Mouse (Mus musculus) brain, embryonic 14.5 days (tissue): Measurements from ENCODE around the gene Slit3. TPM values are rescaled to one million over a fixed set of nuclear protein-coding genes. Genes with fewer than 3 reads are reported as not detected.

Experiments
- DNase-seq: peaks from one replicate; pipeline ENCODE4 v3.0.0-alpha.2; 2011; ENCODE audit warnings: low read depth
- CTCF ChIP-seq: fragments of 200-500 bp; IDR thresholded peaks from 2 replicates; pipeline ENCODE4 v1.5.1; 2012; ENCODE audit warnings: inconsistent platforms, mild to moderate bottlenecking, moderate library complexity, borderline replicate concordance; ENCODE audit not compliant: insufficient read depth, insufficient read length; ENCODE audit errors: extremely low read depth
- POLR2A ChIP-seq: fragments of 200-500 bp; IDR thresholded peaks from 2 replicates; pipeline ENCODE4 v1.6.1; 2012; ENCODE audit warnings: mild to moderate bottlenecking, inconsistent platforms, borderline replicate concordance; ENCODE audit not compliant: poor library complexity, insufficient read depth, insufficient read length, severe bottlenecking; ENCODE audit errors: extremely low read depth
- polyA plus RNA-seq: library from polyadenylated mRNA; depleted of rRNA; stranded (reverse); fragments of >200 nt; gene quantifications from 2 replicates; pipeline ENCODE4 v1.2.3, GENCODE M21; 2012

Slit3 gene
- polyA plus RNA-seq, 1 experiment: 9.3 TPM

DNA sequence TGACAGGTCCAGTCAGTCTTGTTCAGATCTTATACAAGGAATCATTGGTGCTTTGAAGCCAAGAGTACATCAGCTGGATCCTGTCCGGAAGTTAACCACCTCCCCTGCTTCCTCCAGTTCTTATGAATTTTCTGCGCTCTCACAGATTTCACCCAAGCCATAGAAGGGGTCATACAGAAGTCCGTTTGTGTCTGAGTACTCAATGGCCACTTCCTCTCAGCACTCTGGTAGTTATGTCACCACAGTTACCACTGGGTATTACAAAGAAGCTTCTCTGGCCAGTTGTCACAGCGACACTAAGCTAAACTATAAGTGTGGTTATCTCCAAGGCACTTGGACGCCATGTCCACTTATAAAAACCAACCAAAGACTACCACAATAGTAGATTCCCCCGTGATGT is 536.6 kb downstream of the Slit3 start:
- TF ChIP-seq CTCF (no peak), POLR2A (no peak)
- no peak for DNase-seq

DNA sequence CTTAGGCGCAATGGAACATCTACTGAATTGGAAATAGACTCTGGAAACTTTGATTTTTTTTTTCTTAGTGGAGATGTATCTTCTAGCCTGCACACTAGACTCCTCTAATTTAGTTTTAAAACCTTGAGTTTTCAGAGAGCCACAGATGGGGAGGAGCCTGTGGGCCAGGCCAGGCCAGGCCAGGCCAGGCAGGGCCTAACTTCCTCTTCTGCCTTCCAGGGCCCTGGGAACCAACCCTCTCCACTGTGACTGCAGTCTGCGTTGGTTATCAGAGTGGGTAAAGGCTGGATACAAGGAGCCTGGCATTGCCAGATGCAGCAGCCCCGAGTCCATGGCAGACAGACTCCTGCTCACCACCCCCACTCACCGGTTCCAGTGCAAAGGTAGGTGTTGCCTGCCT is 539.9 kb downstream of the Slit3 start:
- TF ChIP-seq CTCF (no peak), POLR2A (no peak)
- no peak for DNase-seq

DNA sequence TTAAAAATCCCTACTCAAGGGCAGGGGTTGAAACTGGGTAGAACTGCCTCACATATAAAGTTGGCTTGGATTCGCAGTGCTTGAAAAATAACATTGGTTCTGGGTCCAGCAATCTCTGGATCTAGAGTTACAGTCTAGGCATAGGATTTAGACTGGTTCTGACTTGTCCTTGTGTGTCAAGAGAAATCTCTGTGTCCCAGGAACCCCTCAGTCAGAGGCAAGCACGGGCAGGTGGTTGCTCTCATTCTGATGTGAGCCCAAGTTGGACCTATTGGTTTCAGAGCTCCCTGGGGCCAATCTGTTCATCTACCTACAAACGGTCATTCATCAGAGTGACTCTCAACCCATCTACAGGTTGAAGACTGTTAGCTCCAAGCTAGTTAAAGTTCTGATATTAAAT is 541.9 kb downstream of the Slit3 start:
- TF ChIP-seq POLR2A (no peak), CTCF (no peak)
- no peak for DNase-seq

DNA sequence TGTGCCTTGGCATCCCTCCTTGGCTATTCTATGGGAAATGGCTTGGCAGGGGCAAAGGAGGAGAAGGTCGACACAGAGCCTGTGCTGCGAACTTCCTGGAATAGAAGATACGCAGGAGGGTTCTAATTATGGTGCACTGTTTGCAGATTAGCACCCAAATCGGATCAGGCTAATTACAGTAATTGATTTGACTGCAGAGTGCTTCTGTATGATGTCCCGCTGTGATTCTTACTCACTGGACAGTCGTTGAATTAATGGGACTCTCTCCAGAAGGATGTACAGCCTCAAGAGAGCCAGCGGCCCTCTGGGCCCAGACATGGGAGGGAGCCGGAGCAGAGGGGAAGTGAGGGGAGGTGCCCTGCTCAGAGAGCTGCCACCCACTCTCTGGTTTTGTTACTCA is 542.6 kb downstream of the Slit3 start:
- DNase-seq: peak; percentile 53
- TF ChIP-seq CTCF (no peak), POLR2A (no peak)

DNA sequence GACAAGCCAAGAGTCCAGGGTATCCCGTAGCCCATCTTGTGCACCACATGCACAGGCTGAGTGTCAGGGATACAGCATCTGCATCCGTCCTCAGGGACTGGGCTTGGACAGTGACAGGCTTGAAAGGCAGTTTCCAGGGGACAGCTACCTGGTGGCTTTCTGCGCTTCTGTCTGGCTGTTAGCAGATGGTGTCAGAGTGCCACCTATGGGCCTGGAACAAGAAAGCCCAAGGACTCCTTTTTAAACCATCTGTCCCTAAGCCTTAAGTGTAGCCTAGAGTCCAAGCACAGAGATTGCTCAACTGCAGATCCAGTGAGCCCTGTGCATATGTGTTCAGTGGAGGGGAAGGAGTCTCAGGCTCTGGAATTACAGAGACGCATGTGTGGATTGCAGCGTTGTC is 544.0 kb downstream of the Slit3 start:
- TF ChIP-seq POLR2A (no peak), CTCF (peak; percentile 83)
- peak; percentile 85 for DNase-seq

DNA sequence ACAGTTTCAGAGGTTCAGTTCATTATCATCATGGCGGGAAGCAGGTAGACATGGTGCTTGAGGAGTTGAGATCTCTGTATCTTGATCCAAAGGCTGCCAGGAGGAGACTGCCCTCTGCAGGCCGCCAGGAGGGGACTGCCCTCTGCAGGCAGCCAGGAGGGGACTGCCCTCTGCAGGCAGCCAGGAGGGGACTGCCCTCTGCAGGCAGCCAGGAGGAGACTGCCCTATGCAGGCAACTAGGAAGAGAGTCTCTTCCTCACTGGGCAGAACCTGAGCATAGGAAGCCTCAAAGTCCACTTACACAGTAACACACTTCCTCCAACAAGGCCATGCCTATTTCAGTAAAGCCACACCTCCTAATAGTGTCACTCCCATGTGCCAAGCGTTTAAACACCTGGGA is 546.4 kb downstream of the Slit3 start:
- peak; percentile 41 for DNase-seq

DNA sequence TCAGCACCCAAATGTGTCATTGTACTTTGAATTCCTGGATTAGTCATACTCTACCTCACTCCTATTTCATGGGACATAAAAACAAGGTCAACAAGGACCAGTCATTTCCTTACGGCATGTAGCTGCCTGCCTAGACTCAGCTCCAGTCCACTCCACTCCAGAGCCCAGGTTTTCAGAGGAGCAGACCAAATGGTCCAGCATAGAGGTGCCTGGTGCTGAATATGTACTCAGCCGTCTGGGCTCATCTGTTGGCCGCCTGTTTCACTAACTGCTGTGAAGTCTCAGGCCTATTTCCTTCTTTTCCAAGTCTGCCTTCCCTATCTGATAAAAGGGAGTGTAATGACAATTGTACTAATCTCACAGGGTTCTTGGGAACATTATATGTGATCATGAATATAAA is 547.1 kb downstream of the Slit3 start:
- TF ChIP-seq POLR2A (no peak), CTCF (no peak)

More for the DNA sequence above, 546.4 kb downstream of the Slit3 start:
- TF ChIP-seq CTCF (peak; percentile 50), POLR2A (no peak)

DNA sequence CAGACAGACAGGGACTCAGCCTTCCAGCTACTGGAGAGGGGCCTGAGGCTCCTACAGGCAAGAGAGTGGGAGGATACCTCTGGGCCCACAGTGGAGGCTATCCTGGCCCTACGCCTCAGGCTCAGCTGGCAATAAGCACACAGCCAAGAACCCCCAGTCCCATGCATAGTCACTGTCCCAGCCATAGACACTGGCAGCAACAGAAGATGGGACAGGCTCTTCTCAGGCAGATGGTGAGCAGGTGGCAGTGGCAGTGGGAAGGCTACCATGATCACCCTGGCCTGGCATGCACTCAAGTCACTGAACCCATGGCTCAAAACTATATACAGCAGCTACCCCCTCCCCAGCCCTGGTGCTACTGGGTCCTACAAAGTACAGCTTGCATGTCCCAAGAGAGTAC is 547.7 kb downstream of the Slit3 start:
- TF ChIP-seq POLR2A (no peak), CTCF (no peak)
- DNase-seq: peak; percentile 40

More for the DNA sequence above, 547.1 kb downstream of the Slit3 start:
- peak; percentile 58 for DNase-seq

DNA sequence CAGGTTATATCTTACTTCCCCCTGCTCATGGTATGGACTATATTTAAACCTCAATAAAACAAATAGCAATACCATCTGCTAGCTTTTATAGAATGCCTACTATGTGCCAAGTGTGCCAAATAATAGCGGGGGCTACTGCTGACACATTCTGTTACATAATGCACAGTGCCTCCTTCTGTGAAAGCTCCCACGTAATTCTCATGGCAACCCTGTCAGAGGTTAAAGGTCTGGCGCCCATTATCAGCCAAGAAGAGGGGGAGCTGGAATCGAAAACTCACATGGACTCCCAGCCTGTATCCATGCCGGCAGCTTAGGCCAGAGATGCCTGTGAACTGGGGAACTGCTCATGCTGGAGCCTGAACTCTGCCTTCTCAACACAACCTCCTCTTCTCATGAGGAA is 548.5 kb downstream of the Slit3 start:
- TF ChIP-seq CTCF: no peak
- TF ChIP-seq POLR2A: no peak
- no peak for DNase-seq

DNA sequence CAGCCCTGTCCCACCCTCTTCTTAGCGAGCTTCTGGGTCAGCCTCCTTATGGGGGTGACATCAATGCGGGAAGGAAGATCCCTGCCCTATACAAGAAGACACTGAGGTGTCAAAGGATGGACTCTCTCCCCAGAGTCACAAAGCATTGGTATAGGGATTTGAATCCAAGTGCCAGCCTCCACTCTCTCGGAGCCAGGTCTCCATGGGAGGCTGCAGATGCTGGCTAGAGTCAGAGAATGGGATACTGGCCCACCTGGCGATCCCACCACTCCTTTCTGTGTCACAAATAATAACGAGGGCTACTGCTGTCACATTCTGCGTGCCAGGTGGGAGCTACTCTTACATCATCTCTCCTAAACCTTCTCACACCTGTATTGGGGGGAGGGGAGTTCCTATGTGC is 549.2 kb downstream of the Slit3 start:
- no peak for DNase-seq
- no peak for TF ChIP-seq POLR2A
- no peak for TF ChIP-seq CTCF

DNA sequence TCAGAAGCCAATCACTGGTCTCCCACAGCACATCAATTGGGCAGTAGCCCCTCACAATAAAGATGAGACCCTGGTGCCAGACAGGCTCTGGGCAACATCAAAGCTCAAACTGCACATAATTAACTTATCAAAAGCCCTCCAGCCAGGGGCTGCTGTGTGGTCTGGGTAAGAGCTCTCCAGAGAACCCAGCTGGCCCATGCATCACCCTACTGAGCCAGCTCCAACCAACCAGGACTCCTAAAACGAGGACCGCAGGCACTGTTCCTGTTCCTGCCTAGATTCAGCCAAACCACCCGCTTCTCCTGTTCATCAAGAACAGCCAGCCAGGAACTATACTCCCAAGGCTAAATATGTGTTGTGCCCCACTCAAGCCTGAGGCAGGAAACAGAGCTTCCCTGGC is 549.7 kb downstream of the Slit3 start:
- TF ChIP-seq CTCF (no peak), POLR2A (no peak)
- DNase-seq: peak; percentile 16

DNA sequence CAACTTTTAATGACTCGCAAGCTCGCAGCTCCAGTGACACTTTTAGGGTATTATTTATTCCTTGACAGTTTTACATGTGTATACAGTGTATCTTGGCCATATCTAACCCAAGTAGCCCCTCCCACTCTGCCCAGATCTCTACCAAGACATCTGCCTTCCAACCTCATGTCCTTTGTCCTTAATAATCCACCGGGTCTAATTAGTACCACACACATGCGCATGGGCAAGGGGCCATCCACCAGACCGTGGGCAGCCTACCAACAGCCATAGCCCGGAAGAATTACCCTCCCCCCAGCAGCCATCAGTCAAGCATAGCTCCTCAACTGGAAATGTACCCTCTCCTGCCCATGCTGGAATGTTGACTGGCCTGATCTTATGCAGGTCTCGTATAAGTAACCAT is 552.0 kb downstream of the Slit3 start:
- no peak for TF ChIP-seq CTCF
- no peak for TF ChIP-seq POLR2A
- peak; percentile 81 for DNase-seq
